Mouse (Mus musculus) kidney, postnatal 36 days (tissue): ENCODE results near the gene Ftcd.
A peak's percentile ranks its signal among the peaks of the same experiment; 100 is the strongest.

Experiments used
- DNase-seq, 2 experiments: peaks; one replicate each; pipeline ENCODE4 v3.0.0; 2021 to 2022; ENCODE audit warnings: mixed read lengths in 2 of 2

The Ftcd gene

GRCm38 (mm10) chr10:76612473-76612872 lies 37.0 kb downstream of the Ftcd start:
- no peak for DNase-seq

- no peak for DNase-seq
These were observed 47.0 kb downstream of the Ftcd start for GRCm38 (mm10) chr10:76622411-76622810.

GRCm38 (mm10) chr10:76622928-76623680 lies 47.7 kb downstream of the Ftcd start, which contains the start of gene Col6a2:
Gene Col6a2, minus strand, starts transcription at chr10:76623630.
- DNase-seq = peak; percentile 74 to 84

- no peak for DNase-seq
These were observed 48.3 kb downstream of the Ftcd start for GRCm38 (mm10) chr10:76623734-76624133.

- DNase-seq = no peak
These were observed 49.5 kb downstream of the Ftcd start for GRCm38 (mm10) chr10:76624903-76625302.

- no peak for DNase-seq
These were observed 52.3 kb downstream of the Ftcd start for GRCm38 (mm10) chr10:76627714-76628113.

GRCm38 (mm10) chr10:76630657-76631056 lies 55.2 kb downstream of the Ftcd start:
- no peak for DNase-seq

GRCm38 (mm10) chr10:76632630-76633029 lies 57.2 kb downstream of the Ftcd start:
- DNase-seq = no peak

GRCm38 (mm10) chr10:76634094-76634571 lies 58.7 kb downstream of the Ftcd start:
- no peak for DNase-seq

GRCm38 (mm10) chr10:76634584-76634983 lies 59.1 kb downstream of the Ftcd start:
- no peak for DNase-seq

GRCm38 (mm10) chr10:76636026-76636425 lies 60.6 kb downstream of the Ftcd start:
- peak; percentile 12 to 38 for DNase-seq

- no peak for DNase-seq
These were observed 61.2 kb downstream of the Ftcd start for GRCm38 (mm10) chr10:76636601-76637000.
